Mouse (Mus musculus) right cerebral cortex, postnatal 25 days (tissue): ENCODE data around the gene Zcchc9.
"Not testable (repeated sequence)": the region's sequence is repeated elsewhere in the genome, so short reads cannot be mapped to it uniquely, and the experiment has no call there.

ENCODE experiments used
- DNase-seq: peaks from one replicate; pipeline ENCODE4 v3.0.0; 2022

Zcchc9 gene

DNA sequence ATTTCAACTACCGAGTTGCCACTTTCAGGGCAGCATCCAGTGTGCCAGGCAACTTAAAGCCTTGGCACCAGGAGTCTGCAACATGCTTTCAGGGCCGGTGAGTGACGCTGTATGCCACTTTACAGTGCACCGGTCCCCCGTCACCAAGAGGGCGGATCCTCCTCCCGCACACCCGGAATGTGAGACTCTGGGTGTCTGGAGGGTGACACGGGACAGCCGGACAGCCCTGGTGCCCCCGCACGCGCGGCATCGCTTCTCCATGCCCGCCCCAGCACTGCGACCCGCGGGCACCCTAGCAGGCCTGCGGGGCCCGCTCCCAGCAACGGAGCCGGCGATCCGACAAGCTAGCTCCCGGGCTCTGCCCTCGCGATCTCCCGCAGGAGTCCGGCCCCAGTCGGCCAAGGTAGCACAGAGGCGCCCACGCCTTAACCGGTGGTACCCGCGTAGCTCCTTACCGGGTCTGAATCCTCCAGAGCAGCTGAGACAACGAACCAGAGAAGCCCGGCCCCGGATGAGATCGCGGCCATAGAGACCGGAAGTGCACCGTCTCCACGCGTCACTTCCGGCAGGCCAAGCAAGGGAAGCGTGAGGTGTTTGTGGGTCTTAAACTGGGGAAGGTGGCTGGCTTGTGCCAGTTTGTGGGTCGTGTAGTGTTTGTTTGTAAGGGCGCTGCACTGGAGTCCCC lies at the start of gene Zcchc9:
TSS of gene Zcchc9 (minus strand) at position 551 of the 685 bp plus-strand sequence.
- DNase-seq: peak; percentile 91

DNA sequence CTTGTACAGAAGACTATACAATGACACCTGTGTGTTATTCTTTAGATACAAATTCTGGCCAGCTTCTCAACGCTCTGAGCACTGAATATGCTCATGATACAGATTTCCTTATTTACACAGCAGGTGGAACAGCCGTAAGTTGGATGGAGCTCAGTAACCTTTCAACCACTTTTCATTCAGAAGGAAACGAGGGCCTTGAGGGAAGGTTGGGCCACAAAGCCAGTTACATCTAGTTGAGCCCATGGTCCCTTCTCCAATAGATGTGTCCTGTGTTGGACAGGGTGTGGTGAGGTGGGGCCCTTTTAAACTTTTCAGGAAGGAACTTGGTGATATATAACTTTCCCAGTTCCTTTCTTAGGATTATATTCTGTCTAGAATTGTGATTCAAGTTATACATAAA lies 46.9 kb upstream of the Zcchc9 start:
- DNase-seq: no peak

DNA sequence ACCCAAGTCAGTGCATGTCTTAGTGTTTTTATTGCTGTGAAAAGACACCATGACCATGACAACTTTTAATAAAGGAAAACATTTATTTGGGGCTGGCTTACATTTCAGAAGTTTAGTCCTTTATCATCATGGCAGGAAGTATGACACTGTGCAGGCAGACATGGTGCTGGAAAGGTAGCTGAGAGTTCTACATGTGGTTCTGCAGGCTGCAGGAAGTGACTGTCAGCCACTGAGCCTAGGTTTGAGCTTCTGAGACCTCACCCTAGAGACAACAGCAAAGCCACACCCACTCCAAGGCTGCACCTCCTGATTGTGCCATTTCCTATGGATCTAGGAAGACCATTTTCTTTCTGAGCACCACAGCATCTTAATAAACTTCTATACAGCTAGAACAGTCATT lies 20.4 kb upstream of the Zcchc9 start:
- DNase-seq: no peak

DNA sequence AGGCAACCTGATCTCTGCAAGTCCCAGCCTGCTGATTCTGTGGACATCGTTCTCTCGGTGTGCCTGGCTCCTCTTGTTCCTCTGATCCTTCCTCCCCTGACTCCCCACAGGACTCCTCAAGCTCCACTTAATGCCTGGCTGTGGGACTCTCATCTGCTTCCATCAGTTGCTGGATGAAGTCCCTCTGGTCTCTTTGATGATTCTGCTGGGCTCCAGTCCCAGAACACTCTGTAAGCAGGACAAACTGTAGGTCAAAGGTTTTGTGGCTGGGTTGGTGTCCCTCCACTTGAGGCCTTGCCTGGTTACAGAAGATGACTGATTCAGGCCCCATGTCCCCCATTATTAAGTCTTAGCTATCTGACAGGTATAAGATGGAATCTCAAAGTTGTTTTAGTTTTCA lies 18.6 kb upstream of the Zcchc9 start:
- no peak for DNase-seq

DNA sequence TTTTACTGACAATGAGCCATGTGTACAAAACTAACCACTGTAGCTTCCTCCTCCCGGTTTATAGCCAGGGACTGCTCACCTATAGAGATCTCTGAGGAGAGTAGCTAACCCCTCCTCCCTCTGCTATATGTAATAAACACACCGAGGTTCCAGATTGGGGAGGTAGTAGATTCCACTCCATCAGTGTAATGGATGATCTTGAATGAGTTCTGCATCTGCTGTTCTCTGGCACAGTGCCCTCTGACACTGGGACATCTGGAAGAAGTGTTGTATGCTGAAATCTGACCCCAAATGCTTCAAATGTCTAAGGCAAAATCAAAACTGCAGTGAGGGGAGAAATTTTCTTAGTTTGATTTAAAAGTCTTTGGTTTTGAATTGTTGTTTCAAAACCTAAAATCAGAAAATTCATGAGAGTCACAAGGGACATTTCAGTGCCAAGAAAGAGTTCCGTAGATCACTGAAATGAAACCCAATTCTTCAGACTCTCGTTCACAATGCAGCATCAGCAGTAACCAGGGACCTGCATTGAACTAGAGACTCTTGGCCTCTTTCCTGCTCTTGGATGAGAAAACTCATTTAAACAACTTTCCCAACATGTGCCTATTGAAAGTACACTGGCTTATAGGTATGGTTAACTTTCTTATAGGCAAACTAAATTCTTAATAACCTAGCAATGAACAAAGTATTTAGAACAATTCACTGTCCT lies 17.5 kb upstream of the Zcchc9 start:
- DNase-seq: no peak

DNA sequence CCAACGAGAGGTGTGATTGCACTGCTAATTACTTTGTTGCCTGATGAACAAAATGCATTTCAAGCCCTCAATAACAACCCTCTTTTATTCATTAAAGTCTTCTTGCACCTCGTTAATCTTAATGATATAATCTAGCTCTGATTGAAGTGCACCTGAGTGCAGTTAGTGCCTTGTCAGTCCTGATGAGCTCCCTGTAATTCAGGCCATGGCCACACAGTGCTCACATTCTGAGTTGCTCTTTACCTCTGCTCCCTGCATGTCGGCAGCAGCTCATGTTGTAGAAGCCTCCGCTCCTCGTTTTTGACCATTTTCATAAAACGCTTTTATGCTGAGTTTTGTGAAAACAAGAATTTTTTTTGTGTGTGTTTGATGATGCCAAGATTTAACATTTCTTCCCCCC lies 16.2 kb upstream of the Zcchc9 start:
- no peak for DNase-seq

DNA sequence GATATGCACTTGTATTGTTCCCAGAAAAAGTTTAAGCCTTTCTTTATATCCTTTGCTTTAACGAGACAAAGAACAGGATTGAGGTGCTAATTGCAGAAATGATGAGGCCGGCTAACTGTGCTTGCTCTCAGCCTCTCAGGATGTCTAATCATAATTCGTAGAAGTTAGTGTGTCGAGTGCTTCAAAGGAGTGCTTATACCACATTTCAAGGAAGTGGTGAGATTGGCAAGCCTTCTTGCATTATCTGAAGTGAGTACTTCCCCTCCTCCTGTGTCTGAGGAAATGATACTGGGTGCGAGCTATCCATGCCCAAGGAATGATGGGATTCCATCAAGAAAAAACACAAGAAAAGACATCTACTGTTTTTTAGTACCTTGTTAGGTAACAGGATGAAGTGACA lies 7.2 kb upstream of the Zcchc9 start:
- DNase-seq: no peak

DNA sequence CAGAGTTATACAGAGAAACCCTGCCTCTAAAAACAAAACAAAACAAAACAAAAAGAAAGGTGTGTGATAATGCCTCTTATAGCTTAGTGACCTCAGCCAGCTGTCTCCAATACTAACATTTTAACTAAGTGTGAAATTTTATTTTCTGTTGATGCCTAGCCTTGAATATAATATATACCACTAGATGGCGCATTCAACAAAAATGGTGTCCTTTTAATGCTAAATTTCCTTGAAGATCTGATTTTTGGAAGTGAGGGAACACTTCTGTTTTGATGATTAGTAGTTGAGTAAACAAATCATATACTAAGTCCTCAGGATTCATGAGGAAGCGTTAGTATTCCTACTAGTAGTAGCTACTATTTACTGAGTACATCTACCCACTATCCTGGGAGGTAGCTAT lies 2.0 kb upstream of the Zcchc9 start:
- no peak for DNase-seq

DNA sequence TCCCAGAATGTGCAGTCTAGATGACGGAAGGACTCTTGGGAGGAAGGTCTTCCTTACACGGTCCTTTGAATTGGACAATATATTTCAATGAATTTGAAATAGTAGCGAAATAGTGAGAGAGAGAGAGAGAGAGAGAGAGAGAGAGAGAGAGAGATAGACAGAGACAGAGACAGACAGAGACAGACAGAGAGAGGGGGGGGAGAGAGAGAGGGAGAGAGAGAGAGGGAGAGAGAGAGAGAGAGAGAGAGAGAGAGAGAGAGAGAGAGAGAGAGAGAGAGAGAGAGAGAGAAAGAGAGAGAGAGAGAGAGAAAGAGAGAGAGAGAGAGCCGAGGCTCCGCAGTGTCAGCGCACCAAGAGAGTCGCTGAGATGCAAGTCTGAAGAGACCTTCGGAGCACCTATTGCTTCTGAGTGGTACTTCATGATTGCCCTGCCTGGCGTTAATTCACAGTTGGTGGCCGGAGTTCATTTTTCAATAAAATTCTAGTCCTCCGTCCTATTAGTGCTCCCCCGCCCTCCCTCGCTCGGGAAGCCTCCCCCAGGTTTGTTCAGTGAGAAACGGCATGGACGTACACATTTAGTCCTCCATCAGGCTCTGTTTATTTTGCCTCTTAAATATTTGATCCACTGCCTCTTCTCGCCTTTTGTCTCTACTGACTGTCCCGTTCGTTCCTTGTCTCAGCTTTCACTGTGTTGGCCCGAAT lies 520 bp upstream of the Zcchc9 start:
- DNase-seq: peak; percentile 11

DNA sequence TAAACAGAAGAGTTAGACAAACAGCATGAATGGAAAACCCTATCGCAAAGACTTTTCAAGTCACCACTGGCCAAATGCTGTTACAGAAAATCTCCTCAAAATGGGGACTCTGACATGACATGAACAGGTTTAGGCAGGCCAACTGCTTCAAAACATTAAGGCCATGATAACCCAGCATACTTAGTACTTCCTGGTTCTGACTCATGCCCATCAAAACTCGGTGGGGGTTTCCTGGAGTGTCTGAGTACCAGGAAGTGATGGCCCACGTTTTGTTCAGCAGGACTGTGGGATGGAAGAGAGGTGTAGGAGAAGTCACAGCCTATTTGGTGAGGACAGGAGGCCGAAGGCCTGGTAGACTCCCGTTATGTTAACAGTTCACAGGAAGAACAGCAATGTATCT lies 5.8 kb downstream of the Zcchc9 start:
- no peak for DNase-seq

DNA sequence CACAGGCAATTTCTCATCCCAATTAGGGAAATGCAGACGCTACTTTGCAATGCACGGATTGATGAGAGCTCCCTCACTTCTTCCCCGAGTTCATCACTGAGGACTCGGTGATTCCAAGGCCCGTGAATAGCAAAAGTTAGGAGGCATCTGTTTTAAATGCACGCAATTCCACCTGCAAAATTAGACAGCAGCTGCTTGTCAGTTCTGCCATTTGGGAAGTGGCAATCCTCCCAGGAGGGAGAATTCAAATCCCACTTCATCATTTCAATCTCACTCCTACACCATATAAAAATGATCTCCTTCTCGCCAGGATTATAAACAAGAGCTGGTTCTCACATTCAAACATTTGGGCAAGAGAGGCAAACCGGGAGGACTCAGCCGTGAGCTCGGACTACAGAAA lies 10.1 kb downstream of the Zcchc9 start:
- no peak for DNase-seq

DNA sequence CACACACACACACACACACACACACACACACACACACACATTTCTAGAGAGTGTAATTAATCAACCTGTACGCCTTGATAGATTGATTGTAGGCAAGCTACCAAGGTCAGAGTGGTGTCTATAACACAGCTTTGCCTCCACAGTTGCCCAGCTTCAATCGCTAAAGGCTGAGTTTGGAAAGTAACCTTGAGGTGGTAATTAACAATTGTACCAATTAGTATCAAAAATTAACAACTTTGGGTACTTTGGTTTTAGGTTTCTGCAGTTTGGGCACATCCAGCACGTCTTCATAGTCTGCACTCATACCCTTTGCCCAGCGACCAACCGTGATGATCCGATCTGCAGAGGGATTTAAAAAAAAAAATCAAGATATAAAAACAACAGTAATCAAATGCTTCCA lies 10.6 kb downstream of the Zcchc9 start:
- no peak for DNase-seq

DNA sequence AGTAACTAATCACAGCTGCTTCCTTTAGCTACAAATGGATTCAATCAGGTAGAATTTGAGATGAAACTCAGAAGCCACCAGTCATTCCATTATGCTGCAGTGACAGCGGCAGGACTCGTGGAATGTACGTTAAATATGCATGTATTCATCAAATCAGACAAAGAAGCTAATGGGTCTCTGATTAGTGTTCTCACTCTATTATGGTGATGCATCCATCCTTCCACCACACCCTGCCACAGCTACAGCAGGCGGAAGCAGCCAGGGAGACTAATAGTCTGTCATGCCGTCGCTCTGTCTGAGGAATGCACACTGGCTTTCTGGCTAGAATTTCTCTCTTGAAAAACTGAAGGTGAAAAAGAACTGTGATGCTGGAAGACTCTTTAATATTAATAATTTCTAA lies 11.5 kb downstream of the Zcchc9 start:
- DNase-seq: no peak

DNA sequence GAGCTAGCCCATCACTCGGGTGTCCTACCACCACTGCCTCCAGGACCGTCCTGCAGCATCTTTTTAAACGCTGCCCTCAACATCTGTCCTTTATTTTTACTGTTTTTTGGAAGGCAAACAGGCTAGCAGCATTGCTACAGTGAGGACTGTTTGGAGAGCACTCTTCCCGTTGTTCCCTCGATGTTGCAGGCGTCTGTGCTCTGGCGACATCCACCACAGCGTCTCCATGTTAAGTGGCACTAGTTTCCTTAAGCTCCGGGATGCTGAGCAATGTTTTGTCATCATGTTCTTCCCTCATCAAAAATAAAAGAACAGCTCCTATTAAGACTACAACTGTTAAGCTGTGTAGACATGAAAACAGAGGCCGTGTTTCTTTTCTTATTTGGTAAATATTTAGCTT lies 11.9 kb downstream of the Zcchc9 start:
- no peak for DNase-seq

DNA sequence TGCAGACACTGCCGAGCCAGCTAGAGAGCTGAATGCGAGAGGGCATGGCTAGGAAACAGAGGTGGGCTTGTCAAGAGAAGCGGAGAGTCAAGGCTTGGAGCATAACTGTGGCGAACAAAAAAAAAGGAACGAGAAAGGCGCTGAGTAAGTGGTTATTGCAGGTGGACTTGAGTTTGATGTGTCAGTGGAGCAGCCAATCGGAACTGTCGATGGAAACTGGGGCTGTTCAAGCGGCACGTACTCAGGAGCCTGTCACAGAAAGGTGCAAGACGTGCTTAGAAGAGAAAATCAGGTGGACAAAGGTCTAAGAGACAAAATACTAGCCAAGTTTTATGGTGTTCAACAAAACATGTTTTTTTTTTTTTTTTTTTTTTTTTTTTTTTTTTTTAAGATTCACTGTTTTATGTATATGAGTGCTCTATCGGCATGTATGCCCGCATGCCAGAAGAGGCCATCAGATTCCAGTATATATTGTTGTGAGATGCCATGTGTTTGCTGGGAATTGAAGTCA lies 12.5 kb downstream of the Zcchc9 start:
- no peak for DNase-seq

DNA sequence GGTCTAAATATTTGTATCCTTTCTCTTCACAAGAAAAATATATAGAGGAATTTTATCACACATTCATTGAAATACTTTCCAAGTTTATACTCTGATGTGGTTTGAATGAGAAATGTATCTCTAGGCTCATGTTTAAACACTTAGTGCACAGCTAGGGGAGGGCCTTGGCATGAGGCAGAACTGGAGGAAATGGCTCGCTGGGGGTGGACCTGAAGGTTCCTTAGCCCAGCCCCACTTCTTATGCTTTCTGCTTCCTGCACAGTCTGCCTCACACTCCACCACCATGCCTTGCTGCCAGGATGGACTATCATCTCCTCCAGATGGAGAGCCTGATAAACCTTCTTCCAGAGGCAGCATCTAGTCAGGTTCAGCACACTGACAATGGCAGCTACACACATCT lies 15.5 kb downstream of the Zcchc9 start:
- DNase-seq: no peak

DNA sequence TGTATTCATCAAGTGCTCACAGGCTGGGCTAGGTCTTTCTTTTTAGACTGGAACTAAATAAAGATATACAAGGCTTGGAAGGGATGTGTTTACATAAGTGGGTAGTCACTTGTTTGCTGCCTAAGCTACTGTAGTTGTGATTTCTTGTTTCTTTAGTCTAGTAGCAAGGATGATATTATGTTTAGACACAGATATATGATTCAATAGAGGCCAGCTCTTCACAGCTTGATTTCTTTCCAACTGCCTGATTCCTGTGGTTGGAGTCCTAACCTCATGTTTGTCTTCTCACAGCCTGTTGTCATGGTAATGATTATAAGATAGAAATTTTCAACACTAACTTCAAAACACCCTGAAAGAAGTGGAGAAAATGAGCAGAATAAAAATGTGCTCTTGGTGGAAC lies 27.6 kb downstream of the Zcchc9 start:
- no peak for DNase-seq

DNA sequence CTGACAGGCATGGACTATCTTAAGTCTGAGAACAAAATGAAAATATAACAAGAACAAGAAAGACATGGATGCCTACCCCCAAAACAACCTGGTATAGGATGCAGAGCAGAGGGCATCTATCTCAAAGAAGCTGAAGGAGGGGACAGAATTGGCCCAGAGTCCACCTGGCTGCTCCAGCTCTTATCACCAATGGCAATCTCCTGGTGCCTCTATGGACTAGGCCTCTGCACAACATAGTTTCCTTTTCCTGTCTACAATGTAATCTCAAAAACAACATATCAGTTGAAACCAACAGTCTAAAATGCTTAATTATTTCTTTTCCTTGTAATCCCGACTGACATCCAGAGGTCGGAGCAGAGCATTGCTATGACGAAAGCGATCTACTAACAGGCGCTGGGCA lies 29.4 kb downstream of the Zcchc9 start:
- no peak for DNase-seq

DNA sequence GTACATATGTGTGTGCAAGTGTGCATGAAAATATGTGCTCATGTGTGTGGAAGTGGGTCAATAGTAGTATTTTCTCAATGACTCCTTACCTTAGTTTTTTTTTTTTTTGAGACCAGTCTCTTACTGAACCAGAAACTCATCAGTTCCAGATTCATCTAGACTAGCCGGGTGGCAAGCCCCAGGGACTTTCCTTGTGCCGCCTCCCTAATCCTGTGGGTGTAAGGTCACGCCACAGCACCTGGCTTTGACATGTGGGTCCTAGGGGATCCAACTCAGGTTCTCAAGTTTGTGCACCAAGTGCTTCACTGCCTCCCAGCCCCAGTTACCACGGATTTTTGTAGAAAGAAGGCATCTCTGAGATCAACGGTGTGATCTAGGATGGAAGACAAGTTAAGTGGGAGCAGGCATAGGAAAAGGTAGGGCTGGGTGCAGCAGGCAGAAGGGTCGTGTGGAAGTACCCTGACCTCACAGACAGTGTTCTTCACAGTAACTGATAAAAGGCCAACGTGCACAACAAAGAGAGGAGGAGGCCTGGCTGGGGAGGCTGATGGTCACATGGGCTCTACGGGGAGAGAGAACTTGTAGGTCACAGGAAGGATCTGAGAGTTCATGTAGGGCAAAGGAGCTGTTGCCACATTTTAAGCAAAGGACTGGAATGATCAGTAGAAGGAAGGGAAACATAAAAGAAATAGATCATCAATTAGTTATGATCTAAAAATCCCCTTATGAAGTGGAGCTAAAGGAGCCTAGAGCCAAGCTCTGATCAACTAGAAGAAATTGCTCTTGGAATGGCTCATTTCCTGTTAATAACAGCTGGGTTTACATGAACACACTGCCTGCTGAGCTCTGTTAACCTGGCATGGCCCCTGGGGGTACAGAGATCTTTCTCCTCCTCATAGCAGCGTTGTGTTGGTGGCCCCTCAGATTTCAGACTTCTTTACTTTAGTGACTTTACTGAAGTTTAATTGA lies 38.5 kb downstream of the Zcchc9 start:
- DNase-seq: no peak

DNA sequence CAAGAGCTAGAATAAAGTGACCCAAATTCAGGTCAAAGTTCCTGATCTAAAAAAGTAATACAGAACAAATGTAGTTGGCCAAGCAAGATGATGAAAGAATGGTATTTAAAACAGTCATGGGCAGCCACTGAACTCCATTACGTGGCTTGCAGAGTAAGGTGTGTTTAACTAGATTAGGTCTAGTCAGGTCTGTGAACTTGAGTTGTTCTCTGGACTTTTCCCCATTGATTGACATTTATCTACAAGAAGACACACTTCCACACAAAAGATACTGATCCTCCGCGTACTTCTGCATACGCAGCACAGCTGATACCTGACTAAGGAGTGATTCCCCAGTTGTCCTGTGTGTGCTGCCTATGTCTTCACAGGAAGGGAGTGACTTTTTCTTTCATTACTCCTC lies 41.9 kb downstream of the Zcchc9 start:
- DNase-seq: no peak

DNA sequence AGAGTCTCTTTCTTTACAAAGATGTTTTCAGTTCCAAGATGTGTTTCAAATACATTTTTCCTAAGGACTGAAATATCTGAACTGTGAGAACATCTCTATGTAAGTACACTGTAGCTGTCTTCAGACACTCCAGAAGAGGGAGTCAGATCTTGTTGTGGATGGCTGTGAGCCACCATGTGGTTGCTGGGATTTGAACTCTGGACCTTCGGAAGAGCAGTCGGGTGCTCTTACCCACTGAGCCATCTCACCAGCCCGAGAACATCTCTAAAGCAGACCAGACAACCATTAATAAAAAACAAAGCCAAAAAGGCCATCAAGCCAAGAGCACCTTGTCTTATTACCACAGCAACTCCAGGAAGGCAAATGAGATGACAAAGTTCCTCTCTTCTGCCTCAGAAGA lies 43.9 kb downstream of the Zcchc9 start:
- DNase-seq: not testable (repeated sequence)

DNA sequence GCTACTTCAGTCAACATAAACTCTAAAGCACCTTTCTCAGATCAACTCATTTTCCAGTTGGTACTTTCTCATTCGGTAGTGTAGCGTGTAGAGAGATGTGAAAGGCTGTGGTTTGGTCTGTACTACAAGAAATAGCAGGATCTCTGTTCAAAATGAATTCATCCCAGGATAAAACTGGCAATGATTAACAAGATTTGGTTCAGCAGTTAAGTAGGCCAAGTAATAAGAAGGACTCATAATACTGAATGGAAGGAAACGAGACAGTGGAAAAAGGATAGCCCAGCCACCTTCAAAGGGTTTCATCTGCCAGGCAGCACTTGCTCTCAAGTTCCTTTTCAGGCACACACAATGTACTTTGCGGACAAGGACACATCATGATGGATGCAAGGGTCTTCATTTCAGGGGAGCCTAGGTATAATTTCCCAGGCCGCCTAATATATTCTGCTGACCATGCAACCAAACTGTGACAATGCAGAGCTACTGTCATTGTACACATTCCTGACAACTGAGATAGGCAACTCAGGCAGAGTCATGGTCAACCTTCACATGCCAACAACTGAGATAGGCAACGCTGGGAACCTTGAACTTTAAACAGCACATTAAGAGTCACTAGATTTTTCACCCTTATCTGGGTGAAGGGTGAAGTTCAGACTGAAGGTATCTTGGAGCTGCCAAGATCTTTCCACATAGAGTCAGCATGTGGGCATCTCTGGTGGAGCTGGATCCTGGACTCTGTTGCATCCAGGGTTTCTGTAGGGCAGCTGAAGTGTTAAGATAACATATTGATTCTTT lies 45.7 kb downstream of the Zcchc9 start:
- no peak for DNase-seq
